Mouse (Mus musculus): Measurements from ENCODE around the gene Zcchc14. TPM values are rescaled to one million over a fixed set of nuclear protein-coding genes. Genes with fewer than 3 reads are reported as not detected.

Zcchc14 gene
- polyA plus RNA-seq, 1 experiment: 11.0 TPM

- Histone ChIP-seq H3K4me1 (ENCODE audit: control insufficient read depth, insufficient read depth, low read length) (peaks cover 26% of the 10 kb centered on the region), H3K27ac (ENCODE audit: control insufficient read depth, insufficient read depth, low read depth, low read length) (no peak overlapping the region), H3K4me3 (ENCODE audit: control insufficient read depth, low read depth, low read length) (peak overlapping the region; percentile 65), H3K36me3 (ENCODE audit: control insufficient read depth, insufficient read depth, low read length) (no peaks in the 10 kb centered on the region), H3K27me3 (ENCODE audit: control insufficient read depth, insufficient read depth, low read length) (no peaks in the 10 kb centered on the region)
- TF ChIP-seq POLR2A (IDR thresholded peaks at IDR 0.05; ENCODE audit: control insufficient read depth, low read depth, low read length): no peak
- no peak for TF ChIP-seq CTCF (IDR thresholded peaks at IDR 0.05; ENCODE audit: control insufficient read depth, insufficient read depth, insufficient replicate concordance, low read depth, low read length)
These were observed 1.3 kb downstream of the Zcchc14 start for GRCm38 (mm10) chr8:121651308-121651873.

GRCm38 (mm10) chr8:121650389-121651307, 2.1 kb downstream of the Zcchc14 start:
- H3K27ac ChIP-seq (ENCODE audit: control insufficient read depth, insufficient read depth, low read depth, low read length): no peak overlapping the region
- H3K4me1 ChIP-seq (ENCODE audit: control insufficient read depth, insufficient read depth, low read length): peaks cover 26% of the 10 kb centered on the region
- H3K4me3 ChIP-seq (ENCODE audit: control insufficient read depth, low read depth, low read length): no peak overlapping the region
- H3K27me3 ChIP-seq (ENCODE audit: control insufficient read depth, insufficient read depth, low read length): no peaks in the 10 kb centered on the region
- H3K36me3 ChIP-seq (ENCODE audit: control insufficient read depth, insufficient read depth, low read length): no peaks in the 10 kb centered on the region
- TF ChIP-seq POLR2A (IDR thresholded peaks at IDR 0.05; ENCODE audit: control insufficient read depth, low read depth, low read length) (0 out of 2 replicates have a peak, but pooled peaks have one; percentile 5), CTCF (IDR thresholded peaks at IDR 0.05; ENCODE audit: control insufficient read depth, insufficient read depth, insufficient replicate concordance, low read depth, low read length) (no peak)

GRCm38 (mm10) chr8:121649904-121650303, 2.8 kb downstream of the Zcchc14 start:
- TF ChIP-seq CTCF (IDR thresholded peaks at IDR 0.05; ENCODE audit: control insufficient read depth, insufficient read depth, insufficient replicate concordance, low read depth, low read length): no peak
- no peak for TF ChIP-seq POLR2A (IDR thresholded peaks at IDR 0.05; ENCODE audit: control insufficient read depth, low read depth, low read length)
- Histone ChIP-seq H3K27ac (ENCODE audit: control insufficient read depth, insufficient read depth, low read depth, low read length) (no peak overlapping the region), H3K27me3 (ENCODE audit: control insufficient read depth, insufficient read depth, low read length) (no peaks in the 10 kb centered on the region), H3K4me1 (ENCODE audit: control insufficient read depth, insufficient read depth, low read length) (peaks cover 26% of the 10 kb centered on the region), H3K4me3 (ENCODE audit: control insufficient read depth, low read depth, low read length) (no peak overlapping the region), H3K36me3 (ENCODE audit: control insufficient read depth, insufficient read depth, low read length) (no peaks in the 10 kb centered on the region)

- H3K4me3 ChIP-seq (ENCODE audit: control insufficient read depth, low read depth, low read length): no peak overlapping the region
- H3K4me1 ChIP-seq (ENCODE audit: control insufficient read depth, insufficient read depth, low read length): peaks cover 26% of the 10 kb centered on the region
- H3K27ac ChIP-seq (ENCODE audit: control insufficient read depth, insufficient read depth, low read depth, low read length): no peak overlapping the region
These were observed 3.3 kb downstream of the Zcchc14 start for GRCm38 (mm10) chr8:121649423-121649822.

GRCm38 (mm10) chr8:121648451-121648850, 4.2 kb downstream of the Zcchc14 start:
- H3K27ac ChIP-seq (ENCODE audit: control insufficient read depth, insufficient read depth, low read depth, low read length): no peak overlapping the region
- TF ChIP-seq CTCF (IDR thresholded peaks at IDR 0.05; ENCODE audit: control insufficient read depth, insufficient read depth, insufficient replicate concordance, low read depth, low read length) (no peak), POLR2A (IDR thresholded peaks at IDR 0.05; ENCODE audit: control insufficient read depth, low read depth, low read length) (no peak)
- H3K4me3 ChIP-seq (ENCODE audit: control insufficient read depth, low read depth, low read length): no peak overlapping the region
- H3K4me1 ChIP-seq (ENCODE audit: control insufficient read depth, insufficient read depth, low read length): peaks cover 19% of the 10 kb centered on the region
- H3K36me3 ChIP-seq (ENCODE audit: control insufficient read depth, insufficient read depth, low read length): no peaks in the 10 kb centered on the region
- no peaks in the 10 kb centered on the region for H3K27me3 ChIP-seq (ENCODE audit: control insufficient read depth, insufficient read depth, low read length)

More at GRCm38 (mm10) chr8:121649423-121649822, 3.3 kb downstream of the Zcchc14 start:
- Histone ChIP-seq H3K36me3 (ENCODE audit: control insufficient read depth, insufficient read depth, low read length) (no peaks in the 10 kb centered on the region), H3K27me3 (ENCODE audit: control insufficient read depth, insufficient read depth, low read length) (no peaks in the 10 kb centered on the region)
- TF ChIP-seq CTCF (IDR thresholded peaks at IDR 0.05; ENCODE audit: control insufficient read depth, insufficient read depth, insufficient replicate concordance, low read depth, low read length) (no peak), POLR2A (IDR thresholded peaks at IDR 0.05; ENCODE audit: control insufficient read depth, low read depth, low read length) (no peak)

GRCm38 (mm10) chr8:121647511-121648215, 5.0 kb downstream of the Zcchc14 start:
- TF ChIP-seq CTCF (IDR thresholded peaks at IDR 0.05; ENCODE audit: control insufficient read depth, insufficient read depth, insufficient replicate concordance, low read depth, low read length): no peak
- TF ChIP-seq POLR2A (IDR thresholded peaks at IDR 0.05; ENCODE audit: control insufficient read depth, low read depth, low read length): no peak
- H3K27me3 ChIP-seq (ENCODE audit: control insufficient read depth, insufficient read depth, low read length): no peaks in the 10 kb centered on the region

GRCm38 (mm10) chr8:121643384-121643783, 9.3 kb downstream of the Zcchc14 start:
- Histone ChIP-seq H3K27ac (ENCODE audit: control insufficient read depth, insufficient read depth, low read depth, low read length) (no peak overlapping the region), H3K4me3 (ENCODE audit: control insufficient read depth, low read depth, low read length) (no peak overlapping the region), H3K27me3 (ENCODE audit: control insufficient read depth, insufficient read depth, low read length) (no peaks in the 10 kb centered on the region), H3K4me1 (ENCODE audit: control insufficient read depth, insufficient read depth, low read length) (no peaks in the 10 kb centered on the region; the same call in 1 of the 2 replicates), H3K36me3 (ENCODE audit: control insufficient read depth, insufficient read depth, low read length) (no peaks in the 10 kb centered on the region)
- TF ChIP-seq CTCF (IDR thresholded peaks at IDR 0.05; ENCODE audit: control insufficient read depth, insufficient read depth, insufficient replicate concordance, low read depth, low read length) (no peak), POLR2A (IDR thresholded peaks at IDR 0.05; ENCODE audit: control insufficient read depth, low read depth, low read length) (no peak)

More at GRCm38 (mm10) chr8:121647511-121648215, 5.0 kb downstream of the Zcchc14 start:
- no peak overlapping the region for H3K27ac ChIP-seq (ENCODE audit: control insufficient read depth, insufficient read depth, low read depth, low read length)
- no peaks in the 10 kb centered on the region for H3K36me3 ChIP-seq (ENCODE audit: control insufficient read depth, insufficient read depth, low read length)
- H3K4me3 ChIP-seq (ENCODE audit: control insufficient read depth, low read depth, low read length): no peak overlapping the region
- peaks cover 14% of the 10 kb centered on the region for H3K4me1 ChIP-seq (ENCODE audit: control insufficient read depth, insufficient read depth, low read length)

Data from testis, adult 2 months (tissue).